In genomic region chr3:60485987-60486712, GRCm38 (mm10) we compare ENCODE assay signal across 16 mouse cellular contexts. TPM values are rescaled to one million over a fixed set of nuclear protein-coding genes. Genes with fewer than 3 reads are reported as not detected.
DNase-seq lines count a peak whose midpoint lies in the region; ATAC-seq lines count a peak whose summit lies in the region.
"Had no signal": no experiment of that assay in that cellular context is flagged by ENCODE, and none has a peak within 500 bp of the region (broad histone marks: within the 10 kb centered on the region; RNA-seq: fewer than 3 reads in every experiment).

No protein-coding gene starts in this region.

- peak; percentile 67 for DNase-seq in A20 (ENCODE audit: low read depth, low spot score)
- peak; percentile 87 for DNase-seq in induced T-regulatory cell, adult 2 months (ENCODE audit: low read depth)
- DNase-seq in heart, adult 9 months (ENCODE audit: low spot score in 2 of 2) = no peak
- DNase-seq in left cerebral cortex, postnatal 10 days (ENCODE audit: extremely low spot score in 1 of 2, low spot score in 2 of 2) = no peak
- DNase-seq in kidney, postnatal 10 days = no peak
- no peak for DNase-seq in yolk sac, embryonic 10.5 days (ENCODE audit: low spot score)
- DNase-seq: cerebellum, postnatal 10 days; embryo, embryonic 11 days; gastrocnemius, postnatal 36 days; heart, postnatal 14 days; layer of hippocampus, postnatal 36 days; lung, postnatal 10 days; spleen, adult 18-20 months had no signal

- intact Hi-C loops in left cerebral cortex, postnatal 10 days (cut with DNase I) = loop anchor here (10.0 kb wide), 1 partner anchor 229 kb away; no protein-coding TSS in a partner anchor

- peak; percentile 64 for ATAC-seq in CD4-positive, CD25-positive, alpha-beta regulatory T cell, adult 4 months
- ATAC-seq in megakaryocyte progenitor cell, adult 5-6 weeks (replicated peaks; ENCODE audit: poor library complexity) = peak; percentile 35
- ATAC-seq: Patski had no signal

RNA-seq across cellular contexts. Expression of gene Mbnl1, which starts 13.5 kb away (rescaled TPM):
- 1,000 to 10,000 TPM in 1 of 2 experiments, 100 to 1,000 TPM in 1; 862 to 1,011 TPM for polyA plus RNA-seq in CD4-positive, CD25-positive, alpha-beta regulatory T cell, adult 4 months (2017; shearing (Covaris generic))
- total RNA-seq in megakaryocyte progenitor cell, adult 5-6 weeks (2015) = 542 and 611 TPM in 2 replicates
- 545 and 581 TPM in 2 replicates for total RNA-seq in megakaryocyte progenitor cell, adult 5-6 weeks (2017)
- 10 to 100 TPM; 86.1 to 96.2 TPM for total RNA-seq in left cerebral cortex, postnatal 10 days (2021)

Comparison
In these comparisons a context has a peak if more than half of its experiments do, and no peak if none do; other contexts are left out.
1. DNase-seq: peak in A20 (single experiment) and induced T-regulatory cell, adult 2 months (single experiment); none in heart, adult 9 months (0 of 2), left cerebral cortex, postnatal 10 days (0 of 2), kidney, postnatal 10 days (single experiment) and yolk sac, embryonic 10.5 days (single experiment).
2. RNA of gene Mbnl1, which starts 13.5 kb away (total RNA-seq): 542 to 611 TPM in megakaryocyte progenitor cell, adult 5-6 weeks; 86.1 to 96.2 TPM in left cerebral cortex, postnatal 10 days; every median in the first group is over 4 times any median in the second.